Mouse (Mus musculus) brown adipose tissue, adult 24 weeks (tissue): ENCODE data around the gene Amigo2. TPM values are rescaled to one million over a fixed set of nuclear protein-coding genes. Genes with fewer than 3 reads are reported as not detected.
A peak's percentile ranks its signal among the peaks of the same experiment; 100 is the strongest.

ENCODE experiments used
- H3K27ac ChIP-seq: fragments of 200-500 bp; replicated peaks from 2 replicates; pipeline ENCODE4 v1.5.1; 2012; ENCODE audit warnings: low read depth, mild to moderate bottlenecking, low read length
- H3K4me1 ChIP-seq: fragments of 200-500 bp; 2 replicates; pipeline ENCODE4 v1.6.1; 2012; ENCODE audit warnings: low read length, mixed read lengths; ENCODE audit not compliant: control insufficient read depth, insufficient read depth, insufficient read length
- H3K4me3 ChIP-seq: fragments of 200-500 bp; 2 replicates; pipeline ENCODE4 v1.5.1; 2012; ENCODE audit warnings: low read depth, mild to moderate bottlenecking, low read length, moderate library complexity; ENCODE audit not compliant: insufficient read depth
- polyA plus RNA-seq: library from polyadenylated mRNA; stranded (reverse); fragments of >200 nt; gene quantifications from 2 replicates; pipeline ENCODE4 v1.2.4, GENCODE M21; 2012; ENCODE audit not compliant: missing spikeins, insufficient read depth, insufficient read length

The Amigo2 gene
- polyA plus RNA-seq, 1 experiment: 1.1 TPM

- Histone ChIP-seq H3K4me1 (peaks cover 6% of the 10 kb centered on the region; the same call in 1 of the 2 replicates), H3K27ac (no peak overlapping the region), H3K4me3 (no peak overlapping the region)
Measured at GRCm38 (mm10) chr15:97254375-97254774, 7.3 kb upstream of the Amigo2 start.

GRCm38 (mm10) chr15:97252493-97253034 is 5.5 kb upstream of the Amigo2 start:
- Histone ChIP-seq H3K4me1 (peaks cover 3% of the 10 kb centered on the region; the same call in 1 of the 2 replicates), H3K4me3 (no peak overlapping the region), H3K27ac (no peak overlapping the region)

GRCm38 (mm10) chr15:97249322-97249721 is 2.2 kb upstream of the Amigo2 start:
- no peak overlapping the region for H3K4me3 ChIP-seq
- no peak overlapping the region for H3K27ac ChIP-seq
- H3K4me1 ChIP-seq: no peaks in the 10 kb centered on the region

GRCm38 (mm10) chr15:97248296-97248695 is 1.2 kb upstream of the Amigo2 start:
- Histone ChIP-seq H3K27ac (peak overlapping the region; percentile 46), H3K4me1 (no peaks in the 10 kb centered on the region), H3K4me3 (peak overlapping the region; percentile 63)

GRCm38 (mm10) chr15:97247791-97248161 is 689 bp upstream of the Amigo2 start:
- Histone ChIP-seq H3K27ac (peak overlapping the region; percentile 46), H3K4me1 (no peaks in the 10 kb centered on the region), H3K4me3 (peak overlapping the region; percentile 63)

GRCm38 (mm10) chr15:97246256-97246655 is 831 bp downstream of the Amigo2 start:
- peak overlapping the region; percentile 20 for H3K4me3 ChIP-seq
- H3K4me1 ChIP-seq: no peaks in the 10 kb centered on the region
- H3K27ac ChIP-seq: no peak overlapping the region

- Histone ChIP-seq H3K4me3 (0 out of 2 replicates have a peak overlapping the region, but pooled peaks have one; percentile 9), H3K4me1 (no peaks in the 10 kb centered on the region), H3K27ac (no peak overlapping the region)
Measured at GRCm38 (mm10) chr15:97245392-97245791, 1.7 kb downstream of the Amigo2 start.

GRCm38 (mm10) chr15:97236943-97237342 is 10.1 kb downstream of the Amigo2 start:
- H3K27ac ChIP-seq: no peak overlapping the region
- H3K4me1 ChIP-seq: no peaks in the 10 kb centered on the region
- H3K4me3 ChIP-seq: no peak overlapping the region

- no peak overlapping the region for H3K4me3 ChIP-seq
- H3K4me1 ChIP-seq: no peaks in the 10 kb centered on the region
- H3K27ac ChIP-seq: no peak overlapping the region
Measured at GRCm38 (mm10) chr15:97235183-97235582, 11.9 kb downstream of the Amigo2 start.

GRCm38 (mm10) chr15:97234076-97234475 is 13.0 kb downstream of the Amigo2 start:
- H3K4me3 ChIP-seq: no peak overlapping the region
- no peak overlapping the region for H3K27ac ChIP-seq
- H3K4me1 ChIP-seq: no peaks in the 10 kb centered on the region

GRCm38 (mm10) chr15:97229494-97230077 is 17.5 kb downstream of the Amigo2 start:
- no peak overlapping the region for H3K4me3 ChIP-seq
- H3K27ac ChIP-seq: no peak overlapping the region
- H3K4me1 ChIP-seq: no peaks in the 10 kb centered on the region

GRCm38 (mm10) chr15:97224003-97224402 is 23.1 kb downstream of the Amigo2 start:
- no peaks in the 10 kb centered on the region for H3K4me1 ChIP-seq
- H3K4me3 ChIP-seq: no peak overlapping the region
- H3K27ac ChIP-seq: no peak overlapping the region

GRCm38 (mm10) chr15:97223431-97223830 is 23.7 kb downstream of the Amigo2 start:
- H3K4me3 ChIP-seq: no peak overlapping the region
- no peak overlapping the region for H3K27ac ChIP-seq
- no peaks in the 10 kb centered on the region for H3K4me1 ChIP-seq

- Histone ChIP-seq H3K4me1 (no peaks in the 10 kb centered on the region), H3K27ac (no peak overlapping the region), H3K4me3 (no peak overlapping the region)
Measured at GRCm38 (mm10) chr15:97216843-97217242, 30.2 kb downstream of the Amigo2 start.

GRCm38 (mm10) chr15:97212501-97213477 is 34.3 kb downstream of the Amigo2 start:
- no peaks in the 10 kb centered on the region for H3K4me1 ChIP-seq
- no peak overlapping the region for H3K27ac ChIP-seq
- H3K4me3 ChIP-seq: no peak overlapping the region
